In genomic region chr11:86497356-86497755, GRCm38 (mm10) we compare ENCODE assay signal across 33 mouse cellular contexts.
"Had no signal": no experiment of that assay in that cellular context is flagged by ENCODE, and none has a peak within 500 bp of the region (broad histone marks: within the 10 kb centered on the region; RNA-seq: fewer than 3 reads in every experiment).

No protein-coding gene starts in this region.

- DNase-seq: heart, postnatal 10 days; heart, postnatal 36 days; heart, postnatal 4 days; kidney, adult 11 months; kidney, adult 18-20 months; kidney, adult 2 months; kidney, adult 8-10 months; kidney, adult 9 months; kidney, postnatal 10 days; kidney, postnatal 14 days; kidney, postnatal 25 days; kidney, postnatal 36 days; kidney, postnatal 4 days; layer of hippocampus, adult 9-11 months; layer of hippocampus, postnatal 36 days had no signal

- H3K9me3 ChIP-seq: heart, embryonic 12.5 days; heart, embryonic 13.5 days; heart, embryonic 15.5 days; hindbrain, embryonic 10.5 days; hindbrain, embryonic 12.5 days; hindbrain, embryonic 13.5 days; hindbrain, embryonic 15.5 days; intestine, embryonic 15.5 days; kidney, embryonic 15.5 days had no signal

- H3K4me1 ChIP-seq: heart, embryonic 12.5 days; heart, embryonic 15.5 days; hindbrain, embryonic 12.5 days; hindbrain, embryonic 13.5 days; hindbrain, embryonic 15.5 days; intestine, embryonic 15.5 days; kidney, embryonic 15.5 days had no signal

- H3K27me3 ChIP-seq: heart, embryonic 12.5 days; heart, embryonic 13.5 days; heart, embryonic 15.5 days; hindbrain, embryonic 12.5 days; hindbrain, embryonic 13.5 days; hindbrain, embryonic 15.5 days; intestine, embryonic 15.5 days; kidney, embryonic 15.5 days had no signal

- H3K27ac ChIP-seq: heart, embryonic 13.5 days; heart, embryonic 15.5 days; hindbrain, embryonic 10.5 days; hindbrain, embryonic 12.5 days; hindbrain, embryonic 13.5 days; hindbrain, embryonic 14.5 days; hindbrain, embryonic 15.5 days; hindbrain, postnatal 0 days; intestine, embryonic 15.5 days; kidney, embryonic 15.5 days; kidney, postnatal 0 days; layer of hippocampus, adult 2 months; left cerebral cortex, adult 2 months had no signal

- H3K4me3 ChIP-seq: heart, embryonic 12.5 days; heart, embryonic 13.5 days; heart, embryonic 15.5 days; hindbrain, embryonic 10.5 days; hindbrain, embryonic 12.5 days; hindbrain, embryonic 13.5 days; hindbrain, embryonic 15.5 days; intestine, embryonic 15.5 days; kidney, embryonic 15.5 days; layer of hippocampus, adult 2 months; left cerebral cortex, adult 2 months had no signal

- H3K9ac ChIP-seq: heart, embryonic 12.5 days; heart, embryonic 13.5 days; heart, embryonic 15.5 days; hindbrain, embryonic 12.5 days; hindbrain, embryonic 13.5 days; hindbrain, embryonic 14.5 days; hindbrain, embryonic 15.5 days; intestine, embryonic 15.5 days; kidney, embryonic 15.5 days had no signal

- ATAC-seq: hindbrain, embryonic 16.5 days; hindbrain, postnatal 0 days; inflammation-experienced regulatory T-cells, adult 6 months; intestine, embryonic 15.5 days; intestine, embryonic 16.5 days; intestine, postnatal 0 days had no signal

- H3K4me2 ChIP-seq: heart, embryonic 12.5 days; heart, embryonic 13.5 days; heart, embryonic 15.5 days; hindbrain, embryonic 12.5 days; hindbrain, embryonic 13.5 days; hindbrain, embryonic 14.5 days; hindbrain, embryonic 15.5 days; intestine, embryonic 15.5 days; kidney, embryonic 15.5 days had no signal
